Mouse (Mus musculus) frontal cortex, adult (tissue): Measurements from ENCODE around the gene Sfmbt1.

Source experiments
- ATAC-seq: cut with Nextera tagmentation; 2 replicates; pipeline ENCODE4 v1.9.2; 2017; ENCODE audit warnings: mild to moderate bottlenecking, moderate library complexity, mixed read lengths; ENCODE audit not compliant: low TSS enrichment

Sfmbt1 gene

GRCm38 (mm10) chr14:30825021-30825475 lies 110.4 kb downstream of the Sfmbt1 start:
- peak; percentile 2; the same call in 1 of the 2 replicates for ATAC-seq

GRCm38 (mm10) chr14:30825476-30826131 lies 111.0 kb downstream of the Sfmbt1 start, which contains the start of gene Tmem110:
Tmem110 (plus strand) TSS chr14:30825590.
- ATAC-seq, result peak; percentile 98

- no peak for ATAC-seq
Observed at GRCm38 (mm10) chr14:30826174-30827140, 111.8 kb downstream of the Sfmbt1 start.

- ATAC-seq, result no peak
Observed at GRCm38 (mm10) chr14:30827480-30827879, 112.8 kb downstream of the Sfmbt1 start.

GRCm38 (mm10) chr14:30828077-30828476 lies 113.4 kb downstream of the Sfmbt1 start:
- ATAC-seq, result no peak

- no peak for ATAC-seq
Observed at GRCm38 (mm10) chr14:30828635-30829460, 114.2 kb downstream of the Sfmbt1 start.

GRCm38 (mm10) chr14:30837416-30837996 lies 122.9 kb downstream of the Sfmbt1 start:
- no peak for ATAC-seq

GRCm38 (mm10) chr14:30843701-30844100 lies 129.1 kb downstream of the Sfmbt1 start:
- no peak for ATAC-seq

GRCm38 (mm10) chr14:30850504-30850903 lies 135.9 kb downstream of the Sfmbt1 start:
- ATAC-seq, result no peak

GRCm38 (mm10) chr14:30852325-30852724 lies 137.7 kb downstream of the Sfmbt1 start:
- no peak for ATAC-seq

- no peak for ATAC-seq
Observed at GRCm38 (mm10) chr14:30855316-30855715, 140.7 kb downstream of the Sfmbt1 start.

GRCm38 (mm10) chr14:30856885-30857507 lies 142.3 kb downstream of the Sfmbt1 start:
- ATAC-seq, result peak; percentile 42; the same call in 1 of the 2 replicates

- no peak for ATAC-seq
Observed at GRCm38 (mm10) chr14:30857990-30858389, 143.3 kb downstream of the Sfmbt1 start.

GRCm38 (mm10) chr14:30861421-30862125 lies 146.9 kb downstream of the Sfmbt1 start:
- no peak for ATAC-seq

- ATAC-seq, result peak; percentile 65; the same call in 1 of the 2 replicates
Observed at GRCm38 (mm10) chr14:30862368-30862767, 147.7 kb downstream of the Sfmbt1 start.

- no peak for ATAC-seq
Observed at GRCm38 (mm10) chr14:30865311-30865710, 150.7 kb downstream of the Sfmbt1 start.

GRCm38 (mm10) chr14:30867042-30867441 lies 152.4 kb downstream of the Sfmbt1 start:
- ATAC-seq, result 0 out of 2 replicates have a peak, but pooled peaks have one; percentile 42

GRCm38 (mm10) chr14:30868826-30869225 lies 154.2 kb downstream of the Sfmbt1 start:
- no peak for ATAC-seq

GRCm38 (mm10) chr14:30869391-30869801 lies 154.7 kb downstream of the Sfmbt1 start:
- no peak for ATAC-seq
